Mouse (Mus musculus): Measurements from ENCODE around the gene Tbc1d17.

Gene Tbc1d17

DNA sequence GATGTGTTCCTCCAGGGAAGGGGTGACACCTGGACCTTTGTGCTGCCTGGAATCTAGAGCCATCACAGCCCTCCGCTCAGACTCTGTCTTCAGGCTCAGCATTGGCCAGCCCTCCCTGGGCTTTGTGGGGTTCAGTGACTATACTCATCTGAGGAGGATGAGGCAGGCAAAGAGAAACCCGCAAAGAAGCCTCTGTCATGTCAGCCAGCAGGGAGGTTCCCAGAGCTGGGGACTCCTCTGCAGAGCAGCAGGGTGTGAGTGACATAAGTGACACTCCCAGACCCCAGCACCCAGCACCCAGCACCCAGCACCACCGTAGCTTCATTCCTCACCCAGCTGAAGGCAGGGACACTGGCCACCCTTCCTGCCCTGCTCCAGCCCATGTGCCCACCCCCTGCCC is 59.3 kb downstream of the Tbc1d17 start:
- no peak for DNase-seq (ENCODE audit: low spot score in 2 of 2)

Data from spleen, postnatal 36 days (tissue).